Mouse (Mus musculus) midbrain, embryonic 15.5 days (tissue): ENCODE measurements around the gene Pus7. TPM values are rescaled to one million over a fixed set of nuclear protein-coding genes. Genes with fewer than 3 reads are reported as not detected.
A peak's percentile ranks its signal among the peaks of the same experiment; 100 is the strongest.

Experiments
- ATAC-seq: fragments of 200-750 bp; cut with Nextera tagmentation; replicated peaks from 2 replicates; pipeline ENCODE4 v1.8.0; 2017; ENCODE audit warnings: moderate TSS enrichment
- H3K27ac ChIP-seq: fragments of 300-500 bp; sonication (generic); 2 replicates; pipeline ENCODE4 v1.5.1; 2015; ENCODE audit warnings: mild to moderate bottlenecking, inconsistent platforms
- H3K27me3 ChIP-seq: fragments of 300-500 bp; sonication (generic); replicated peaks from 2 replicates; pipeline ENCODE4 v1.6.1; 2015; ENCODE audit warnings: inconsistent platforms
- H3K36me3 ChIP-seq: fragments of 300-500 bp; sonication (generic); replicated peaks from 2 replicates; pipeline ENCODE4 v1.6.1; 2015; ENCODE audit warnings: inconsistent platforms
- H3K4me1 ChIP-seq: fragments of 300-500 bp; sonication (generic); 2 replicates; pipeline ENCODE4 v1.6.1; 2015; ENCODE audit warnings: inconsistent platforms
- H3K4me2 ChIP-seq: fragments of 300-500 bp; sonication (generic); 2 replicates; pipeline ENCODE4 v1.6.1; 2015; ENCODE audit warnings: inconsistent platforms, mild to moderate bottlenecking, moderate library complexity
- H3K4me3 ChIP-seq: fragments of 300-500 bp; sonication (generic); 2 replicates; pipeline ENCODE4 v1.5.1; 2015; ENCODE audit warnings: mild to moderate bottlenecking, inconsistent platforms
- H3K9ac ChIP-seq: fragments of 300-500 bp; sonication (generic); 2 replicates; pipeline ENCODE4 v1.6.1; 2015; ENCODE audit warnings: mild to moderate bottlenecking, inconsistent platforms
- H3K9me3 ChIP-seq: fragments of 300-500 bp; sonication (generic); 2 replicates; pipeline ENCODE4 v1.6.1; 2016; ENCODE audit warnings: inconsistent platforms
- WGBS: fragments of 180-500 bp; shearing (Covaris S2); methylation state at CpG from one replicate; pipeline ENCODE4 v1.1.7; 2015; ENCODE audit warnings: mixed read lengths; 5-methylcytosine and 5-hydroxymethylcytosine counted together
- polyA plus RNA-seq: library from polyadenylated mRNA; unstranded; fragments of >200 nt; fragmentation: Nextera tagmentation; extraction: Ambion mirVana; gene quantifications from 2 replicates; pipeline ENCODE4 v1.2.1, GENCODE M21; 2015

Gene Pus7
- polyA plus RNA-seq = 17.3 and 18.5 TPM in 2 replicates

- ATAC-seq = peak; percentile 94
- H3K4me1 ChIP-seq = peaks cover 16% of the 10 kb centered on the region
- H3K27me3 ChIP-seq = no peaks in the 10 kb centered on the region
- under 1% methylated on average over 62 of the region's 86 CpGs for WGBS
- H3K36me3 ChIP-seq = no peaks in the 10 kb centered on the region
- H3K27ac ChIP-seq = peak within 1 kb of the TSS; percentile 57
- H3K9me3 ChIP-seq = no peaks in the 10 kb centered on the region
- peak within 1 kb of the TSS; percentile 61 for H3K9ac ChIP-seq
- peak within 1 kb of the TSS; percentile 70 for H3K4me2 ChIP-seq
- peak within 1 kb of the TSS; percentile 77 for H3K4me3 ChIP-seq
These were observed at the start of gene Pus7 for GRCm38 (mm10) chr5:23782931-23783877. Gene Pus7, minus strand, starts transcription at chr5:23783711.

- H3K4me2 ChIP-seq = peak overlapping the region; percentile 34
- no peaks in the 10 kb centered on the region for H3K9me3 ChIP-seq
- 49% methylated on average over 58 of the region's 58 CpGs for WGBS
These were observed 47.6 kb upstream of the Pus7 start for GRCm38 (mm10) chr5:23830897-23831752.

GRCm38 (mm10) chr5:23826321-23827004 is 43.0 kb upstream of the Pus7 start:
- Histone ChIP-seq H3K36me3 (no peaks in the 10 kb centered on the region), H3K27me3 (peaks cover 7% of the 10 kb centered on the region; the same call in 1 of the 2 replicates), H3K4me3 (no peak overlapping the region), H3K27ac (no peak overlapping the region), H3K4me2 (no peak overlapping the region), H3K9me3 (no peaks in the 10 kb centered on the region), H3K4me1 (no peaks in the 10 kb centered on the region), H3K9ac (no peak overlapping the region)
- 38% methylated on average over 11 of the region's 11 CpGs for WGBS
- 0 out of 2 replicates have a peak, but pooled peaks have one; percentile 24 for ATAC-seq

More at GRCm38 (mm10) chr5:23830897-23831752, 47.6 kb upstream of the Pus7 start:
- H3K4me1 ChIP-seq = no peaks in the 10 kb centered on the region
- ATAC-seq = no peak
- H3K9ac ChIP-seq = no peak overlapping the region
- no peaks in the 10 kb centered on the region for H3K36me3 ChIP-seq
- H3K27ac ChIP-seq = no peak overlapping the region
- 0 out of 2 replicates have a peak overlapping the region, but pooled peaks have one; percentile 13 for H3K4me3 ChIP-seq
- H3K27me3 ChIP-seq = peaks cover 13% of the 10 kb centered on the region; the same call in 1 of the 2 replicates

- no peaks in the 10 kb centered on the region for H3K9me3 ChIP-seq
- no peak overlapping the region for H3K4me3 ChIP-seq
- no peaks in the 10 kb centered on the region for H3K4me1 ChIP-seq
- ATAC-seq = no peak
- H3K9ac ChIP-seq = no peak overlapping the region
- H3K36me3 ChIP-seq = peaks cover 12% of the 10 kb centered on the region
- H3K27ac ChIP-seq = no peak overlapping the region
- H3K27me3 ChIP-seq = no peaks in the 10 kb centered on the region
- 79% methylated on average over 8 of the region's 8 CpGs for WGBS
- H3K4me2 ChIP-seq = no peak overlapping the region
These were observed 40.7 kb upstream of the Pus7 start for GRCm38 (mm10) chr5:23824171-23824733.

- ATAC-seq = no peak
- H3K27me3 ChIP-seq = no peaks in the 10 kb centered on the region
- no peak overlapping the region for H3K27ac ChIP-seq
- H3K9me3 ChIP-seq = no peaks in the 10 kb centered on the region
- H3K4me3 ChIP-seq = no peak overlapping the region
- no peaks in the 10 kb centered on the region for H3K4me1 ChIP-seq
- peaks cover 20% of the 10 kb centered on the region for H3K36me3 ChIP-seq
- H3K9ac ChIP-seq = no peak overlapping the region
- H3K4me2 ChIP-seq = no peak overlapping the region
- 79% methylated on average over 11 of the region's 11 CpGs for WGBS
These were observed 38.8 kb upstream of the Pus7 start for GRCm38 (mm10) chr5:23822306-23822705.

GRCm38 (mm10) chr5:23816681-23817080 is 33.2 kb upstream of the Pus7 start:
- no peak overlapping the region for H3K4me2 ChIP-seq
- no peaks in the 10 kb centered on the region for H3K4me1 ChIP-seq
- H3K36me3 ChIP-seq = peaks cover 37% of the 10 kb centered on the region
- WGBS = 94% methylated on average over 15 of the region's 15 CpGs
- H3K9ac ChIP-seq = no peak overlapping the region
- no peak overlapping the region for H3K4me3 ChIP-seq
- no peak overlapping the region for H3K27ac ChIP-seq
- no peak for ATAC-seq
- H3K9me3 ChIP-seq = no peaks in the 10 kb centered on the region
- no peaks in the 10 kb centered on the region for H3K27me3 ChIP-seq

GRCm38 (mm10) chr5:23814841-23815240 is 31.3 kb upstream of the Pus7 start:
- H3K27me3 ChIP-seq = no peaks in the 10 kb centered on the region
- peaks cover 47% of the 10 kb centered on the region for H3K36me3 ChIP-seq
- no peak overlapping the region for H3K4me3 ChIP-seq
- H3K9me3 ChIP-seq = no peaks in the 10 kb centered on the region
- no peak overlapping the region for H3K4me2 ChIP-seq
- WGBS = 39% methylated on average over 5 of the region's 5 CpGs
- no peak for ATAC-seq
- no peak overlapping the region for H3K27ac ChIP-seq
- no peak overlapping the region for H3K9ac ChIP-seq
- no peaks in the 10 kb centered on the region for H3K4me1 ChIP-seq

GRCm38 (mm10) chr5:23792726-23793125 is 9.2 kb upstream of the Pus7 start:
- H3K27me3 ChIP-seq = no peaks in the 10 kb centered on the region
- no peak overlapping the region for H3K9ac ChIP-seq
- H3K4me2 ChIP-seq = no peak overlapping the region
- H3K4me1 ChIP-seq = peaks cover 9% of the 10 kb centered on the region
- no peak for ATAC-seq
- H3K4me3 ChIP-seq = no peak overlapping the region
- peaks cover 10% of the 10 kb centered on the region; the same call in 1 of the 2 replicates for H3K36me3 ChIP-seq
- 95% methylated on average over 2 of the region's 2 CpGs for WGBS
- no peaks in the 10 kb centered on the region for H3K9me3 ChIP-seq
- H3K27ac ChIP-seq = no peak overlapping the region

- Histone ChIP-seq H3K9ac (no peak overlapping the region), H3K36me3 (peaks cover 6% of the 10 kb centered on the region; the same call in 1 of the 2 replicates), H3K27me3 (no peaks in the 10 kb centered on the region), H3K4me2 (no peak overlapping the region; the same call in 1 of the 2 replicates), H3K27ac (no peak overlapping the region), H3K4me3 (no peak overlapping the region), H3K4me1 (peaks cover 9% of the 10 kb centered on the region), H3K9me3 (no peaks in the 10 kb centered on the region)
- WGBS = 87% methylated on average over 4 of the region's 4 CpGs
- no peak for ATAC-seq
These were observed 5.6 kb upstream of the Pus7 start for GRCm38 (mm10) chr5:23789078-23789612.

GRCm38 (mm10) chr5:23788390-23788830 is 4.9 kb upstream of the Pus7 start:
- no peak overlapping the region for H3K27ac ChIP-seq
- peak overlapping the region; percentile 96 for H3K4me3 ChIP-seq
- peak overlapping the region; percentile 90 for H3K9ac ChIP-seq
- no peak for ATAC-seq
- peaks cover 6% of the 10 kb centered on the region; the same call in 1 of the 2 replicates for H3K36me3 ChIP-seq
- no peaks in the 10 kb centered on the region for H3K9me3 ChIP-seq
- peak overlapping the region; percentile 96 for H3K4me2 ChIP-seq
- 50% methylated on average over 3 of the region's 3 CpGs for WGBS
- no peaks in the 10 kb centered on the region for H3K27me3 ChIP-seq
- peaks cover 15% of the 10 kb centered on the region for H3K4me1 ChIP-seq
